In genomic region chr7:79466053-79466901, GRCm38 (mm10) we compare ENCODE assay signal across 8 mouse cellular contexts. TPM values are rescaled to one million over a fixed set of nuclear protein-coding genes. Genes with fewer than 3 reads are reported as not detected.
DNase-seq lines count a peak whose midpoint lies in the region; ATAC-seq lines count a peak whose summit lies in the region.

Gene Polg, minus strand, starts transcription at chr7:79466362.

- H3K4me3 ChIP-seq in hindbrain, embryonic 16.5 days (ENCODE audit: low read length): peak within 1 kb of the TSS; percentile 95
- peak within 1 kb of the TSS; percentile 63 for H3K4me3 ChIP-seq in macrophage (ENCODE audit: inconsistent target)

- H3K27ac ChIP-seq in hindbrain, embryonic 16.5 days (ENCODE audit: low read depth, low read length): peak within 1 kb of the TSS; percentile 88
- H3K27ac ChIP-seq in macrophage: peak within 1 kb of the TSS; percentile 12; the same call in 1 of the 2 replicates

- no peaks in the 10 kb centered on the region for H3K27me3 ChIP-seq in hindbrain, embryonic 16.5 days (replicated peaks; ENCODE audit: control insufficient read depth, insufficient read depth, low read length)

- no peaks in the 10 kb centered on the region for H3K9me3 ChIP-seq in hindbrain, embryonic 16.5 days (ENCODE audit: control insufficient read depth, low read length)

- peak within 1 kb of the TSS; percentile 90 for H3K9ac ChIP-seq in hindbrain, embryonic 16.5 days (ENCODE audit: low read depth, low read length)

- H3K4me2 ChIP-seq in hindbrain, embryonic 16.5 days (ENCODE audit: low read length): peak within 1 kb of the TSS; percentile 97

- peaks cover 21% of the 10 kb centered on the region; the same call in 1 of the 2 replicates for H3K79me2 ChIP-seq in macrophage (ENCODE audit: inconsistent target)

- H3K36me3 ChIP-seq in hindbrain, embryonic 16.5 days (ENCODE audit: control insufficient read depth, insufficient read depth, low read length): peaks cover 5% of the 10 kb centered on the region
- H3K36me3 ChIP-seq in macrophage (ENCODE audit: inconsistent target): peaks cover 11% of the 10 kb centered on the region

- peak; percentile 92 for DNase-seq in WW6 (ENCODE audit: low read depth, low spot score)
- peak; percentile 99 to 100 for DNase-seq in cerebellum, postnatal 4 days (ENCODE audit: low spot score in 2 of 2)
- DNase-seq in gastrocnemius, adult 18-20 months (ENCODE audit: low spot score): peak; percentile 99
- peak; percentile 99 for DNase-seq in left cerebral cortex, adult 18-20 months (ENCODE audit: low spot score in 2 of 2)
- DNase-seq in right cerebral cortex, adult 18-20 months: peak; percentile 99
- DNase-seq in urinary bladder, postnatal 10 days (ENCODE audit: low spot score): peak; percentile 95

- WGBS in hindbrain, embryonic 16.5 days: under 1% methylated on average over 67 of the region's 76 CpGs
- WGBS in macrophage (ENCODE audit: missing documents): under 1% methylated on average over 75 of the region's 76 CpGs

- peak; percentile 96 for ATAC-seq in hindbrain, embryonic 16.5 days

- H3K4me1 ChIP-seq in hindbrain, embryonic 16.5 days (ENCODE audit: control insufficient read depth, insufficient read depth, low read depth, low read length): peaks cover 23% of the 10 kb centered on the region

RNA-seq across cellular contexts. Expression of gene Polg, which starts in this region (rescaled TPM):
- total RNA-seq in gastrocnemius, adult 18-20 months (2021): 10 to 100 TPM; 30.8 to 31.4 TPM
- polyA plus RNA-seq in hindbrain, embryonic 16.5 days (2015; fragmentation: Nextera tagmentation; extraction: Ambion mirVana): 24.2 and 26.4 TPM in 2 replicates
- total RNA-seq in left cerebral cortex, adult 18-20 months (2021): 100 to 1,000 TPM in 1 of 2 experiments, 10 to 100 TPM in 1; 92.3 to 115 TPM
- total RNA-seq in macrophage (2018; cell fraction: chromatin; rRNA removed): 100 to 1,000 TPM; 107 to 352 (median 172) TPM
- total RNA-seq in macrophage (2018; cell fraction: cytosol; rRNA removed): 10 to 100 TPM in 25 of 26 experiments, 1 to 10 TPM in 1; 8.8 to 21.0 (median 14.3) TPM
- 100 to 1,000 TPM in 3 of 26 experiments, 10 to 100 TPM in 23; 41.4 to 153 (median 72.4) TPM for total RNA-seq in macrophage (2018; cell fraction: nucleus; rRNA removed)
- 11.0 to 22.7 TPM (median 18.7 TPM) in 3 replicates for polyA plus RNA-seq in macrophage (2018)

Comparison
In these comparisons a context has a peak if more than half of its experiments do, and no peak if none do; other contexts are left out.
1. Peak in every context shown above with its lines: DNase-seq, ATAC-seq, H3K4me3 ChIP-seq and H3K27ac ChIP-seq.